Mouse (Mus musculus) lung, adult 2 months (tissue): ENCODE results near the gene Klc1.

Experiments
- CTCF ChIP-seq: fragments of 200-500 bp; IDR thresholded peaks from 2 replicates; pipeline ENCODE4 v1.5.1; 2011; ENCODE audit warnings: mild to moderate bottlenecking, low read length, control low read depth; ENCODE audit not compliant: insufficient read depth
- POLR2A ChIP-seq: fragments of 200-500 bp; IDR thresholded peaks from 2 replicates; pipeline ENCODE4 v1.6.1; 2011; ENCODE audit warnings: low read depth, mild to moderate bottlenecking, control low read depth, low read length, borderline replicate concordance; ENCODE audit errors: extremely low read depth

- TF ChIP-seq CTCF (peak; percentile 60), POLR2A (no peak)
Measured at GRCm38 (mm10) chr12:111769306-111769705, 10.7 kb downstream of the Klc1 start.
